Mouse (Mus musculus) embryonic stem cell, embryonic (primary cell): ENCODE results near the gene Itpkc.

Source experiments
- CTCF ChIA-PET, 4 experiments: fragments of 300-600 bp in 2 of 4; fragments of 350-600 bp in 2 of 4; sonication (Branson Sonifier 250); formaldehyde crosslinking; loops; one replicate each; lab custom pipeline; 2022; ENCODE audit warnings: inconsistent platforms in 2 of 4; lab: Charles Lee
- POLR2A ChIA-PET, 4 experiments: fragments of 300-600 bp in 2 of 4; fragments of 350-600 bp in 2 of 4; sonication (Branson Sonifier 250); formaldehyde crosslinking; loops; one replicate each; lab custom pipeline; 2022; ENCODE audit warnings: antibody characterized with exemption in 4 of 4, inconsistent platforms in 1 of 4; lab: Charles Lee

Itpkc gene

GRCm38 (mm10) chr7:27170981-27171380 is 57.5 kb downstream of the Itpkc start:
- CTCF ChIA-PET: no interaction called here
- POLR2A ChIA-PET: interaction anchor here in 2 of 4 experiments (1.1 to 2.0 kb wide), 3 partner anchors 11 to 16 kb away, joined by 3 to 4 read pairs (median 4); no protein-coding TSS in a partner anchor

GRCm38 (mm10) chr7:27168371-27168770 is 60.1 kb downstream of the Itpkc start:
- POLR2A ChIA-PET: interaction anchor here in 3 of 4 experiments (1.0 to 4.7 kb wide), 13 partner anchors 8 to 193 kb away, joined by 3 to 92 read pairs (median 23); partner anchors contain the start of genes BC024978 (in 2 of the 3), Gm21983 (in 2 of the 3), Rab4b (in 2 of the 3) and Snrpa (in 2 of the 3)
- CTCF ChIA-PET: interaction anchor here in 1 of 4 experiments (0.9 kb wide), 1 partner anchor 64 kb away, joined by 3 read pairs; the partner anchor contains the start of gene Coq8b

GRCm38 (mm10) chr7:27167475-27168094 is 60.9 kb downstream of the Itpkc start:
- POLR2A ChIA-PET: interaction anchor here in 3 of 4 experiments (0.7 to 4.7 kb wide), 48 partner anchors 7 to 424 kb away, joined by 3 to 92 read pairs (median 6); partner anchors contain the start of genes BC024978 (in 3 of the 3), Coq8b (in 3 of the 3), Rab4b (in 3 of the 3) and Snrpa (in 3 of the 3)
- CTCF ChIA-PET: interaction anchor here in 2 of 4 experiments (1.2 to 1.4 kb wide), 4 partner anchors 11 to 118 kb away, joined by 3 to 14 read pairs (median 6); partner anchors contain the start of gene Rab4b (in 1 of the 2)

GRCm38 (mm10) chr7:27166614-27167474 is 61.6 kb downstream of the Itpkc start, which contains the start of gene Egln2:
Gene Egln2, minus strand, starts transcription at chr7:27166802.
- POLR2A ChIA-PET: interaction anchor here (0.6 to 4.7 kb wide), 64 partner anchors 8 to 954 kb away, joined by 3 to 92 read pairs (median 5); partner anchors contain the start of genes BC024978 (in 3 of the 4), Coq8b (in 3 of the 4), Rab4b (in 3 of the 4) and Snrpa (in 3 of the 4)

GRCm38 (mm10) chr7:27166229-27166613 is 62.2 kb downstream of the Itpkc start:
- POLR2A ChIA-PET: interaction anchor here (0.9 to 4.7 kb wide), 45 partner anchors 9 to 426 kb away, joined by 3 to 92 read pairs (median 6); partner anchors contain the start of genes BC024978 (in 3 of the 4), Coq8b (in 3 of the 4), Rab4b (in 3 of the 4) and Snrpa (in 3 of the 4)

More at GRCm38 (mm10) chr7:27166614-27167474, 61.6 kb downstream of the Itpkc start, which contains the start of gene Egln2:
- CTCF ChIA-PET: interaction anchor here in 3 of 4 experiments (0.6 to 1.4 kb wide), 12 partner anchors 12 to 397 kb away, joined by 3 to 14 read pairs (median 4); partner anchors contain the start of genes Coq8b (in 2 of the 3), BC024978 (in 1 of the 3), Rab4b (in 1 of the 3) and Snrpa (in 1 of the 3)

GRCm38 (mm10) chr7:27165696-27166095 is 62.8 kb downstream of the Itpkc start:
- CTCF ChIA-PET: interaction anchor here in 1 of 4 experiments (0.6 kb wide), 1 partner anchor 116 kb away, joined by 3 read pairs; no protein-coding TSS in a partner anchor
- POLR2A ChIA-PET: interaction anchor here in 2 of 4 experiments (0.6 to 4.7 kb wide), 12 partner anchors 8 to 160 kb away, joined by 3 to 87 read pairs (median 6); partner anchors contain the start of genes Rab4b (in 2 of the 2), BC024978 (in 1 of the 2), Coq8b (in 1 of the 2) and Gm21983 (in 1 of the 2)

More at GRCm38 (mm10) chr7:27166229-27166613, 62.2 kb downstream of the Itpkc start:
- CTCF ChIA-PET: interaction anchor here in 3 of 4 experiments (0.6 to 1.4 kb wide), 10 partner anchors 13 to 396 kb away, joined by 3 to 14 read pairs (median 4); partner anchors contain the start of genes BC024978 (in 1 of the 3), Coq8b (in 1 of the 3), Rab4b (in 1 of the 3) and Snrpa (in 1 of the 3)

GRCm38 (mm10) chr7:27165007-27165655 is 63.3 kb downstream of the Itpkc start:
- ChIA-PET CTCF (interaction anchor here in 1 of 4 experiments (0.6 kb wide), 1 partner anchor 117 kb away, joined by 3 read pairs; no protein-coding TSS in a partner anchor), POLR2A (interaction anchor here in 2 of 4 experiments (0.6 to 4.7 kb wide), 13 partner anchors 8 to 161 kb away, joined by 3 to 87 read pairs (median 6); partner anchors contain the start of genes Rab4b (in 2 of the 2), Snrpa (in 2 of the 2), BC024978 (in 1 of the 2) and Coq8b (in 1 of the 2))

- CTCF ChIA-PET: interaction anchor here in 1 of 4 experiments (0.6 kb wide), 1 partner anchor 40 kb away, joined by 3 read pairs; no protein-coding TSS in a partner anchor
- POLR2A ChIA-PET: interaction anchor here in 2 of 4 experiments (0.8 to 7.2 kb wide), 15 partner anchors 9 to 94 kb away, joined by 3 to 107 read pairs (median 8); partner anchors contain the start of genes BC024978 (in 2 of the 2), Coq8b (in 2 of the 2), Gm21983 (in 2 of the 2) and Mia (in 2 of the 2)
Measured at GRCm38 (mm10) chr7:27164112-27164947, 64.1 kb downstream of the Itpkc start.

GRCm38 (mm10) chr7:27163450-27163805 is 65.0 kb downstream of the Itpkc start:
- POLR2A ChIA-PET: interaction anchor here in 2 of 4 experiments (0.7 to 7.2 kb wide), 16 partner anchors 8 to 328 kb away, joined by 3 to 107 read pairs (median 8); partner anchors contain the start of genes BC024978 (in 2 of the 2), Gm21983 (in 2 of the 2), Mia (in 2 of the 2) and Rab4b (in 2 of the 2)

GRCm38 (mm10) chr7:27162780-27163449 is 65.5 kb downstream of the Itpkc start:
- ChIA-PET POLR2A (interaction anchor here in 3 of 4 experiments (0.6 to 7.2 kb wide), 18 partner anchors 7 to 328 kb away, joined by 3 to 107 read pairs (median 8); partner anchors contain the start of genes BC024978 (in 2 of the 3), Gm21983 (in 2 of the 3), Mia (in 2 of the 3) and Rab4b (in 2 of the 3)), CTCF (interaction anchor here in 1 of 4 experiments (1.1 to 1.4 kb wide), 2 partner anchors 123 to 139 kb away, joined by 3 read pairs; no protein-coding TSS in a partner anchor)

More at GRCm38 (mm10) chr7:27163450-27163805, 65.0 kb downstream of the Itpkc start:
- CTCF ChIA-PET: interaction anchor here in 1 of 4 experiments (1.1 to 1.4 kb wide), 2 partner anchors 122 to 139 kb away, joined by 3 read pairs; no protein-coding TSS in a partner anchor

GRCm38 (mm10) chr7:27161744-27162143 is 66.7 kb downstream of the Itpkc start:
- ChIA-PET CTCF (interaction anchor here in 2 of 4 experiments (0.7 to 0.9 kb wide), 2 partner anchors 72 to 169 kb away, joined by 3 read pairs; no protein-coding TSS in a partner anchor), POLR2A (interaction anchor here in 3 of 4 experiments (0.5 to 7.2 kb wide), 16 partner anchors 12 to 527 kb away, joined by 3 to 107 read pairs (median 18); partner anchors contain the start of genes BC024978 (in 2 of the 3), Gm21983 (in 2 of the 3), Mia (in 2 of the 3) and Rab4b (in 2 of the 3))

GRCm38 (mm10) chr7:27160921-27161320 is 67.5 kb downstream of the Itpkc start:
- ChIA-PET POLR2A (interaction anchor here in 3 of 4 experiments (0.8 to 7.2 kb wide), 28 partner anchors 12 to 528 kb away, joined by 3 to 107 read pairs (median 8); partner anchors contain the start of genes Rab4b (in 3 of the 3), BC024978 (in 2 of the 3), Coq8b (in 2 of the 3) and Gm21983 (in 2 of the 3)), CTCF (interaction anchor here in 2 of 4 experiments (0.7 to 2.7 kb wide), 12 partner anchors 18 to 279 kb away, joined by 3 to 54 read pairs (median 5); partner anchors contain the start of genes Gm21983 (in 1 of the 2), Itpkc (in 1 of the 2) and Rab4b (in 1 of the 2))

- ChIA-PET CTCF (interaction anchor here (0.5 to 3.9 kb wide), 53 partner anchors 14 to 331 kb away, joined by 3 to 54 read pairs (median 4); partner anchors contain the start of genes Coq8b (in 3 of the 4), Rab4b (in 3 of the 4), BC024978 (in 2 of the 4) and Snrpa (in 2 of the 4)), POLR2A (interaction anchor here (0.6 to 7.2 kb wide), 51 partner anchors 9 to 1605 kb away, joined by 3 to 107 read pairs (median 5); partner anchors contain the start of genes BC024978 (in 4 of the 4), Snrpa (in 4 of the 4), Rab4b (in 3 of the 4) and Coq8b (in 2 of the 4))
Measured at GRCm38 (mm10) chr7:27159882-27160281, 68.6 kb downstream of the Itpkc start.
